In the genomic region with DNA sequence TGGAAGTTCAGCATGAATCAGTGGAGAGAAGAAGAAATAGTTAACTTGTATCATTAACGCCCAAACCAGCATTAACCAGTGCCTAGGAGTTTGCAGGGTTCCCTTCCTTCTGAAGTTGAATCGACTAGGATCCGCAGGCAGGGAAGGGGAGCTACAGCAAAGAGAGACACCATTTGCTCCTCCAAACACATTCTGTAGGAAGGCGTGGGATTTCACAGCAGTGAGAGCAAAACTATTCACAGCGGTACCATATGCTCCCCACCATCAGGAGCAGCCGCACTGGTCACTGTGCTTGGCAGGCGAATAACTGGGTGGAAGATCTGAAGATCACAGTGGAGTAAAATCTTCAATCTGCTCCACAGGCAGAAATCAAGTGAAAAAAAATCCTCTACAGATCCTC, we compare ENCODE assay signal across 12 mouse cellular contexts.
A peak's percentile ranks its signal among the peaks of the same experiment; 100 is the strongest.
DNase-seq lines count a peak whose midpoint lies in the region; ATAC-seq lines count a peak whose summit lies in the region.
"Had no signal": no experiment of that assay in that cellular context is flagged by ENCODE, and none has a peak within 500 bp of the region (broad histone marks: within the 10 kb centered on the region; RNA-seq: fewer than 3 reads in every experiment).

No protein-coding gene starts in this region.

- no peaks in the 10 kb centered on the region for H3K9me3 ChIP-seq in forebrain, embryonic 14.5 days (replicated peaks; ENCODE audit: control insufficient read depth, low read length)
- H3K9me3 ChIP-seq in forebrain, embryonic 12.5 days = no peaks in the 10 kb centered on the region
- no peaks in the 10 kb centered on the region for H3K9me3 ChIP-seq in kidney, embryonic 16.5 days (ENCODE audit: low read length)
- H3K9me3 ChIP-seq: hindbrain, embryonic 15.5 days had no signal

- H3K4me2 ChIP-seq in forebrain, embryonic 14.5 days (ENCODE audit: low read length) = no peak overlapping the region
- no peak overlapping the region for H3K4me2 ChIP-seq in forebrain, embryonic 12.5 days
- H3K4me2 ChIP-seq in kidney, embryonic 16.5 days (replicated peaks; ENCODE audit: low read depth, low read length) = no peak overlapping the region
- H3K4me2 ChIP-seq: hindbrain, embryonic 15.5 days had no signal

- no peaks in the 10 kb centered on the region for H3K36me3 ChIP-seq in forebrain, embryonic 14.5 days (ENCODE audit: control insufficient read depth, insufficient read depth, low read length)
- H3K36me3 ChIP-seq in forebrain, embryonic 12.5 days (replicated peaks) = no peaks in the 10 kb centered on the region
- H3K36me3 ChIP-seq in kidney, embryonic 16.5 days (ENCODE audit: insufficient read depth, low read length) = no peaks in the 10 kb centered on the region
- H3K36me3 ChIP-seq: hindbrain, embryonic 15.5 days had no signal

- intact Hi-C loops in left cerebral cortex, postnatal 36 days (cut with DNase I) = loop anchor here (5.0 to 10.0 kb wide), 4 partner anchors 118 to 610 kb away; partner anchors contain the start of gene Lmo4

- no peak overlapping the region for H3K4me3 ChIP-seq in forebrain, embryonic 14.5 days (ENCODE audit: low read depth, low read length)
- H3K4me3 ChIP-seq in forebrain, embryonic 12.5 days (replicated peaks) = no peak overlapping the region
- no peak overlapping the region for H3K4me3 ChIP-seq in kidney, embryonic 16.5 days (ENCODE audit: low read length)
- H3K4me3 ChIP-seq: heart, adult 2 months; hindbrain, embryonic 15.5 days had no signal

- 83% methylated on average over 7 of the region's 7 CpGs for WGBS in forebrain, embryonic 14.5 days
- 85% methylated on average over 7 of the region's 7 CpGs for WGBS in forebrain, embryonic 12.5 days
- WGBS in kidney, embryonic 16.5 days = 41% methylated on average over 7 of the region's 7 CpGs

- ATAC-seq in forebrain, embryonic 14.5 days = peak; percentile 26; the same call in 1 of the 2 replicates
- ATAC-seq in forebrain, embryonic 12.5 days (ENCODE audit: low FRiP score) = no peak
- no peak for ATAC-seq in kidney, embryonic 16.5 days (ENCODE audit: low FRiP score, low TSS enrichment)

- no peak overlapping the region for H3K9ac ChIP-seq in forebrain, embryonic 14.5 days (ENCODE audit: low read length)
- H3K9ac ChIP-seq in forebrain, embryonic 12.5 days = no peak overlapping the region
- no peak overlapping the region for H3K9ac ChIP-seq in kidney, embryonic 16.5 days (replicated peaks; ENCODE audit: low read length)
- H3K9ac ChIP-seq: hindbrain, embryonic 15.5 days had no signal

- no peaks in the 10 kb centered on the region for H3K27me3 ChIP-seq in forebrain, embryonic 14.5 days (replicated peaks; ENCODE audit: control insufficient read depth, insufficient read depth, low read length)
- peaks cover 2% of the 10 kb centered on the region; the same call in 1 of the 2 replicates for H3K27me3 ChIP-seq in forebrain, embryonic 12.5 days
- H3K27me3 ChIP-seq in kidney, embryonic 16.5 days (ENCODE audit: insufficient read depth, low read length) = no peaks in the 10 kb centered on the region
- H3K27me3 ChIP-seq: hindbrain, embryonic 15.5 days had no signal

- peaks cover 5% of the 10 kb centered on the region; the same call in 1 of the 2 replicates for H3K4me1 ChIP-seq in forebrain, embryonic 14.5 days (ENCODE audit: control insufficient read depth, insufficient read depth, low read length)
- H3K4me1 ChIP-seq in forebrain, embryonic 12.5 days = no peaks in the 10 kb centered on the region; the same call in 1 of the 2 replicates
- peaks cover 4% of the 10 kb centered on the region; the same call in 1 of the 2 replicates for H3K4me1 ChIP-seq in kidney, embryonic 16.5 days (ENCODE audit: insufficient read depth, low read length)
- H3K4me1 ChIP-seq: hindbrain, embryonic 15.5 days had no signal

- no peak for DNase-seq in forebrain, embryonic 14.5 days (ENCODE audit: low spot score)
- DNase-seq in cerebellum, adult 9-11 months = peak; percentile 86
- peak; percentile 86 to 87 for DNase-seq in layer of hippocampus, adult 8-10 months (ENCODE audit: low spot score in 2 of 2)
- peak; percentile 80 to 82 for DNase-seq in left cerebral cortex, postnatal 36 days (ENCODE audit: low spot score in 2 of 2)
- DNase-seq in neural tube, embryonic 10.5 days (ENCODE audit: extremely low spot score, low spot score) = no peak
- DNase-seq in retina, postnatal 1 day = no peak
- DNase-seq: adrenal gland, postnatal 25 days; heart, adult 2 months; lung, adult 2 months had no signal

- no peak overlapping the region for H3K27ac ChIP-seq in forebrain, embryonic 14.5 days (ENCODE audit: low read depth, low read length)
- no peak overlapping the region for H3K27ac ChIP-seq in forebrain, embryonic 12.5 days
- H3K27ac ChIP-seq in kidney, embryonic 16.5 days (ENCODE audit: low read length) = no peak overlapping the region
- H3K27ac ChIP-seq: heart, adult 2 months; hindbrain, embryonic 15.5 days had no signal

Comparison
In these comparisons a context has a peak if more than half of its experiments do, and no peak if none do; other contexts are left out.
1. DNase-seq: peak in cerebellum, adult 9-11 months (single experiment), layer of hippocampus, adult 8-10 months (2 of 2) and left cerebral cortex, postnatal 36 days (2 of 2); none in forebrain, embryonic 14.5 days (single experiment), neural tube, embryonic 10.5 days (single experiment) and retina, postnatal 1 day (single experiment).